Mouse (Mus musculus) heart, adult 2 months (tissue): Measurements from ENCODE around the gene Mlc1. TPM values are rescaled to one million over a fixed set of nuclear protein-coding genes. Genes with fewer than 3 reads are reported as not detected.

Experiments
- DNase-seq, 2 experiments: peaks; one replicate each; pipeline ENCODE4 v3.0.0; 2021
- H3K27ac ChIP-seq: fragments of 200-600 bp; 2 replicates; pipeline ENCODE4 v1.8.1; 2022
- H3K27me3 ChIP-seq: fragments of 200-500 bp; 2 replicates; pipeline ENCODE4 v1.6.1; 2012; ENCODE audit warnings: mild to moderate bottlenecking, low read length, inconsistent platforms, mixed read lengths; ENCODE audit not compliant: control insufficient read depth, insufficient read depth
- H3K36me3 ChIP-seq: fragments of 200-500 bp; 2 replicates; pipeline ENCODE4 v1.6.1; 2012; ENCODE audit warnings: low read length, inconsistent platforms; ENCODE audit not compliant: control insufficient read depth, insufficient read depth
- H3K4me1 ChIP-seq: fragments of 200-500 bp; 2 replicates; pipeline ENCODE4 v1.6.1; 2011; ENCODE audit warnings: low read length; ENCODE audit not compliant: control insufficient read depth, insufficient read depth
- H3K4me3 ChIP-seq: fragments of 200-600 bp; 2 replicates; pipeline ENCODE4 v1.8.1; 2022
- H3K79me2 ChIP-seq: fragments of 200-500 bp; replicated peaks from 2 replicates; pipeline ENCODE4 v1.6.1; 2012; ENCODE audit warnings: mild to moderate bottlenecking, inconsistent platforms, low read length, moderate library complexity, mixed read lengths; ENCODE audit not compliant: control insufficient read depth, insufficient read depth
- H3K9ac ChIP-seq: fragments of 200-500 bp; 2 replicates; pipeline ENCODE4 v1.6.1; 2012; ENCODE audit warnings: low read depth, mild to moderate bottlenecking, control low read depth, inconsistent platforms, low read length, mixed read lengths
- CTCF ChIP-seq: fragments of 200-600 bp; IDR thresholded peaks from 2 replicates; pipeline ENCODE4 v1.8.1; 2022; ENCODE audit warnings: antibody characterized with exemption, mild to moderate bottlenecking, moderate library complexity
- EP300 ChIP-seq: fragments of 200-500 bp; IDR thresholded peaks from 2 replicates; pipeline ENCODE4 v1.6.1; 2011; ENCODE audit warnings: low read depth, low read length, control low read depth; ENCODE audit not compliant: insufficient read depth
- POLR2A ChIP-seq: fragments of 200-500 bp; IDR thresholded peaks from 2 replicates; pipeline ENCODE4 v1.6.1; 2011; ENCODE audit warnings: mild to moderate bottlenecking, low read depth, low read length, control low read depth; ENCODE audit not compliant: insufficient read depth
- WGBS: fragments of 180-500 bp; shearing (Covaris S2); methylation state at CpG from one replicate; pipeline ENCODE4 v1.1.7; 2018; 5-methylcytosine and 5-hydroxymethylcytosine counted together
- intact Hi-C: fragments of 180-260 bp; cut with DNase I; formaldehyde crosslinking; loops from one replicate; pipeline ENCODE4 v1.15.1; 2025
- polyA plus RNA-seq: library from polyadenylated mRNA; depleted of rRNA; stranded (reverse); fragments of >200 nt; gene quantifications from 2 replicates; pipeline ENCODE4 v1.2.3, GENCODE M21; 2012
- total RNA-seq, 2 experiments: library from RNA; stranded (reverse); gene quantifications; 2 replicates each; pipeline ENCODE4 v1.2.3; 2021

Gene Mlc1
- total and polyA plus RNA-seq, 3 experiments = not detected

DNA sequence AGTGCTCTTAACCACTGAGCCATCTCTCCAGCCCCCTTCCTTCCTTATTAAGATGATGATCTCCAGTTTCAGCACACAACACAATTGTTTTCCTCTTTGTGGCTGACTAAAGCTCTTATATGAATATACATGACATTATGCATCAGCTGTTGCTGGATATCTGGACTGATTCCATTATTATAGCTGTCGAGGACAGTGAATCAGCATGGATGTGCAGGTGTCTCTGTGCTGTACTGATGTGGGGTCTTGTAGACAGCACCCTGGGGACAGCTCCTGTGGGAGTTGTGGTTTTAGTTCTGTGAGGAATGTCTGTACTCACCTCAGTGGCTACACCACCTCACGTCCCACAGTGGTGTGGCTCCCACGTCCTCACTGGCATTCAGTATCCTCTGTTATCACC lies 22.4 kb upstream of the Mlc1 start:
- DNase-seq = no peak
- WGBS = 64% methylated on average over 3 of the region's 3 CpGs
- Histone ChIP-seq H3K79me2 (no peaks in the 10 kb centered on the region), H3K4me1 (no peaks in the 10 kb centered on the region), H3K36me3 (no peaks in the 10 kb centered on the region), H3K27me3 (no peaks in the 10 kb centered on the region), H3K4me3 (no peak overlapping the region), H3K9ac (no peak overlapping the region), H3K27ac (no peak overlapping the region)
- intact Hi-C loops = no loop called here
- TF ChIP-seq EP300 = no peak
- TF ChIP-seq POLR2A = no peak
- no peak for TF ChIP-seq CTCF

DNA sequence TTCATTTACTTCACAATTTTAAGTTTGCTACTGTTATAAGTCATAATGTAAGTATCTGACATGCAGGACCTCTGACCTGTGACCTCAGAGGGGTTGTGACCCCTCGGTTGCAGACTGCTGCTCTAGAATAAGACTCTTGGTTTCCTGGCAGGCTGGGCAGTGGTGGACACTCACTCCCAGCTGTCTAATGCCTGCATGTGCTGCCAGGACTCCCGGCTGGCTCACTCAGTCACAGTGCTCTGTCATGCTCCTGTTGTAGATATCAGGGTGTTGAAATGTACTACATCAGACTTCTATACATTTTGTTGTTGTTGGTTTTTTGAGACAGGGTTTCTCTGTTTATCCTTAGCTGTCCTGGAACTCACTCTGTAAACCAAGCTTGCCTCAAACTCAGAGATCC lies 21.6 kb upstream of the Mlc1 start:
- Histone ChIP-seq H3K4me3 (no peak overlapping the region), H3K9ac (no peak overlapping the region), H3K27me3 (no peaks in the 10 kb centered on the region), H3K79me2 (no peaks in the 10 kb centered on the region), H3K36me3 (no peaks in the 10 kb centered on the region), H3K27ac (no peak overlapping the region), H3K4me1 (no peaks in the 10 kb centered on the region)
- intact Hi-C loops = no loop called here
- WGBS = 49% methylated on average over 2 of the region's 2 CpGs
- TF ChIP-seq EP300 (no peak), POLR2A (no peak), CTCF (no peak)
- DNase-seq = no peak

DNA sequence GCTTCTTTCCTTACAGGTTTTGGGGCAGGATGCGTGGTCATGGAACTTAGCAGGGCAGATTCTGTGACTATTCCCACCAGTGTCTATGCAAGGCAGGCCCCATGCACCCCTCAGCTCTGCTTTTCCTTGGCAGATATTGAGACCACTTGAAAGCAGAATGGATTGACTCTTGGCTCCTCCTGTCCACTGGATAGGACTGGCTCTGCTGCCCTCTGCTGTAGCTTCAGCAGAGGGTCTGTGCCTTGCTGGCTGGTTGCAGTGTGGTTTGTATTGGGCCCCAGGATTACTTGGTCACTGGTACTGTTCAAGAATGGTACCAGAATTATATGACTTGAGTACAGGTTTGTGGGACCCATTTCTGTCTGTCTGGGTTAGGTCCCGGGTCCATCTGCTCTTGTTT lies 20.3 kb upstream of the Mlc1 start:
- no peak overlapping the region for H3K9ac ChIP-seq
- H3K4me3 ChIP-seq = no peak overlapping the region
- no peaks in the 10 kb centered on the region for H3K36me3 ChIP-seq
- H3K4me1 ChIP-seq = no peaks in the 10 kb centered on the region
- WGBS = 76% methylated on average over 2 of the region's 2 CpGs
- TF ChIP-seq CTCF (peak; percentile 56), POLR2A (no peak)
- no peak for DNase-seq
- H3K27me3 ChIP-seq = no peaks in the 10 kb centered on the region
- intact Hi-C loops = no loop called here
- H3K79me2 ChIP-seq = no peaks in the 10 kb centered on the region
- H3K27ac ChIP-seq = no peak overlapping the region

DNA sequence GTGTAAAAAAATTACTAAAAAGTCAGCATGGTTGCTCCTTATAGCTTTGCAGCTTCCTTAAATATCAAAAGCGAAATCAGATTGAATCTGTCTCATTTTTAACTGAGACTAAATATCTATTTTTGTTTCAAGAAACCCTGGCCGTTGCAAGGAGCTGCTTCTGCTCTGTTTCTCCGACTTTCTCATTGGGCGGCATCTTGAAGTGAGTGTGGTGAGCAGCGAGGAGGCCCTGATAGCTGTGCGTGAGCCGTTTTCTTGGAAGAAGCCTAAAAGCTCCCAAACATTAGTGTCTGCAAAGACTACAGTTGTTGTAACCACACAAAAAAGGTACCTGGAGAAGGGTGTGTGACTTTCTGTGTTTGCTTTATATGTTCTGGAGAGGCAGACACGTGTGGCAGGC lies 19.8 kb upstream of the Mlc1 start:
- H3K9ac ChIP-seq = no peak overlapping the region
- DNase-seq = no peak
- H3K4me3 ChIP-seq = no peak overlapping the region
- H3K4me1 ChIP-seq = no peaks in the 10 kb centered on the region
- WGBS = 78% methylated on average over 8 of the region's 8 CpGs
- no peaks in the 10 kb centered on the region for H3K27me3 ChIP-seq
- intact Hi-C loops = no loop called here
- H3K27ac ChIP-seq = no peak overlapping the region
- no peaks in the 10 kb centered on the region for H3K79me2 ChIP-seq
- H3K36me3 ChIP-seq = no peaks in the 10 kb centered on the region
- TF ChIP-seq CTCF (no peak), EP300 (no peak), POLR2A (no peak)

DNA sequence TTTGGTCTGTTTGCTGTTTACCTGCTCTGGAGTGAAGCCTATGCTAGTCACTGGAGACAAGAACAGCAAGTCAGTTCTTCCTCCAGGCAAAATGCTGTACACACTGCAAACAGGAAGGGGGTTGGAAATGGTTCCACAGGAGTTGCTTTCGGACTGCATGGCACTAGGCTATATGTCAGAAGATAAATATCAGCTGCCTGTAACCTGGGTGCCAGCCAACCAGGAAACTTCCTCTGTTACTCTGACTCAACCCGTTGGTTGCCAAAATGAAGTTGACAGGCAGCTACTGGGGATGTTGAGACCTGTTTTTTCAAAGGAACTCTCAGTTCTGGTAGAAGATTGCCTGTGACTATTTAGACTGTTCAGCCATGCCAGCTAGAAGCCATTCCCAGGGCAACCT lies 10.4 kb upstream of the Mlc1 start:
- Histone ChIP-seq H3K27me3 (no peaks in the 10 kb centered on the region), H3K36me3 (no peaks in the 10 kb centered on the region), H3K4me3 (no peak overlapping the region), H3K4me1 (no peaks in the 10 kb centered on the region), H3K27ac (no peak overlapping the region), H3K9ac (no peak overlapping the region), H3K79me2 (no peaks in the 10 kb centered on the region)
- TF ChIP-seq EP300 (no peak), POLR2A (no peak)
- 21% methylated on average over 2 of the region's 2 CpGs for WGBS
- intact Hi-C loops = no loop called here
- no peak for DNase-seq

DNA sequence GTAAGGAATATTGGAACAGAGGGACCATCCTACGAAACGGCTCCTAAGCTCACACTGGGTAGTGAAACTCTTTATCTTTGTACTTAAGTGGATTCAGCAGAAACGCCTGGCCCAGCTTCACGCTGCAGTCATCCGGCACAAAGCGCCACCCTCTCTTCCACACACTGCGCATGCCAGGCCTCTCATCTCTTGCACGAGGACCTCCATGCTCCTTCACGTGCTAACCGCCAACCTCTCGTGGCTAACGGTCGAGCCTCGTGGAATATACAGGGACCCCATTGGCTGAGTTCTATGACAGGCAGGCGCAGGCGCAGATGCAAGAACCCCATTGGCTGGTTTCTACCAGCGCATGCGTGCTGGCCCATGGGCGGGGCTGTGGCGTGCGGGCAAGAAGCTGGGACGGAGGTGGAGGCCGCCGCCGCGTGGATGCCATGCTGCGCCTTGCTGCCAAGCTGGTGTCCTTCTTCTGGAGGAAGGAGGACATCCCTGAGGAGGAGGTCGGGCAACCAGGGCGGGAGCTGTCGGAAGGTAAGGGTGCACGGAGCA lies 3.8 kb upstream of the Mlc1 start, which contains the start of gene Mov10l1:
Mov10l1 (plus strand) TSS at position 376 of the 546 bp plus-strand sequence.
- no peaks in the 10 kb centered on the region for H3K27me3 ChIP-seq
- DNase-seq = no peak
- no peak for TF ChIP-seq EP300
- TF ChIP-seq POLR2A = no peak
- no peak for TF ChIP-seq CTCF

DNA sequence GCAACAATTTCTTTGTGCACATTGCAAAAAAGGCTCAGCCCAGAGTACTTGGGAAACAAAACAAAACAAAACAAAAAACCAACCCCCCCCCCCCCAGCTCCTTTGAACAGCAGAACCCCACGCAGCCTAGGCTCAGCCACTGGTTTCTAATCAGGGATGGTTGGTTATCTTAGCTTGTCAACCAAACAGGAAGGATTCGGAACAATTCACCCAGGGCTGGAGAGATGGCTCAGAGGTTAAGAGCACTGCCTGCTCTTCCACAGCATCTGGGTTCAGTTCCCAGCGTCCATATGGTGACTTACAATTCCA lies 285 bp upstream of the Mlc1 start:
- 38% methylated on average over 3 of the region's 3 CpGs for WGBS
- intact Hi-C loops = no loop called here

More for the DNA sequence above, 3.8 kb upstream of the Mlc1 start, which contains the start of gene Mov10l1:
- Histone ChIP-seq H3K36me3 (no peaks in the 10 kb centered on the region), H3K79me2 (no peaks in the 10 kb centered on the region), H3K4me1 (no peaks in the 10 kb centered on the region), H3K27ac (no peak within 1 kb of the TSS), H3K9ac (no peak within 1 kb of the TSS), H3K4me3 (no peak within 1 kb of the TSS)
- 90% methylated on average over 31 of the region's 31 CpGs for WGBS
- intact Hi-C loops = no loop called here

More for the DNA sequence above, 285 bp upstream of the Mlc1 start:
- H3K9ac ChIP-seq = no peak overlapping the region
- H3K4me1 ChIP-seq = no peaks in the 10 kb centered on the region
- no peaks in the 10 kb centered on the region for H3K27me3 ChIP-seq
- no peaks in the 10 kb centered on the region for H3K79me2 ChIP-seq
- H3K4me3 ChIP-seq = no peak overlapping the region
- TF ChIP-seq EP300 = no peak
- TF ChIP-seq POLR2A = no peak
- no peak for TF ChIP-seq CTCF
- H3K27ac ChIP-seq = no peak overlapping the region
- DNase-seq = no peak
- H3K36me3 ChIP-seq = no peaks in the 10 kb centered on the region
